Mouse (Mus musculus): ENCODE data around the gene Raph1.

The Raph1 gene

GRCm38 (mm10) chr1:60569210-60569609 is 2.3 kb upstream of the Raph1 start:
- CTCF ChIA-PET: no interaction called here

GRCm38 (mm10) chr1:60567321-60567720 is 417 bp upstream of the Raph1 start:
- ChIA-PET CTCF (no interaction called here), POLR2A (interaction anchor here (0.7 to 4.6 kb wide), 13 partner anchors 9 to 1593 kb away, joined by 3 to 21 read pairs (median 3); no protein-coding TSS in a partner anchor)

More at GRCm38 (mm10) chr1:60569210-60569609, 2.3 kb upstream of the Raph1 start:
- POLR2A ChIA-PET: interaction anchor here in 3 of 4 experiments (0.9 to 4.6 kb wide), 8 partner anchors 9 to 288 kb away, joined by 3 to 21 read pairs (median 3); no protein-coding TSS in a partner anchor

DNA sequence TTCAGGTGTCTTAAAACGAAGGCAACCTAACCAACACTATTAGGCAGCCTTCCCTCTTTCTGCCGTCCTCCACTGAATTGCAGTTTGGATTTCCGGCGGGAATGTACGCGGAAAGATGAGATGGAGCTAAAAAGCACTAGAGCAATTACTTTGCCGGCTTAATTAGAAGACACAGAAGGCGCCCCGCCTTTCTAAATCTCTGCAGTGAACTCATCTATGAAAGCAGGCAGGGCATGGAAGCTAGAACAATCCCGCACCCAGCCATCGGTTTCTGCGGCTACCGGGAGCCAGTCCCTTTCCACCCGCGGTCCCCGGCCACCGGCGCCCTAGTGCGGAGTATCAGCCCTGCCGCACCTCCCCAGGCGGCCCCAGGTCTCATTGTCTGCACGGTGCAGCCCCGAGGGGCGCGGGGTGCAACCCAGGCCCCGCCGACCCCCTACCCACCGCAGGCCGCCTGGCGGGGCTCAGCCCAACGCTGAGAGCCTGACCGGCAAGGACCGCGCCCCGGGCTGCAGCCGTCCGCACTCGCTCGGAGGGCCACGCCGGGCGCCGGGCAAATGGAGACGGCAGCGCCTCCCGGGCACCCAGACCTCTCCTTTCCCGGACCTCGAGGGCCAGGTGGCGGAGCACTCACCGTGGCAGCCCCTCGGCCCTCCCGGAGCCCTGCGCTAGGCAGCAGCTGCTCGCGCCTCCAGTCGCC is 823 bp downstream of the Raph1 start:
- ChIA-PET POLR2A (interaction anchor here (0.6 to 4.6 kb wide), 23 partner anchors 9 to 302 kb away, joined by 3 to 21 read pairs (median 3); partner anchors contain the start of gene Cyp20a1 (in 1 of the 4)), CTCF (interaction anchor here in 1 of 4 experiments (0.6 to 0.9 kb wide), 2 partner anchors 9 to 1401 kb away, joined by 3 read pairs; no protein-coding TSS in a partner anchor)

DNA sequence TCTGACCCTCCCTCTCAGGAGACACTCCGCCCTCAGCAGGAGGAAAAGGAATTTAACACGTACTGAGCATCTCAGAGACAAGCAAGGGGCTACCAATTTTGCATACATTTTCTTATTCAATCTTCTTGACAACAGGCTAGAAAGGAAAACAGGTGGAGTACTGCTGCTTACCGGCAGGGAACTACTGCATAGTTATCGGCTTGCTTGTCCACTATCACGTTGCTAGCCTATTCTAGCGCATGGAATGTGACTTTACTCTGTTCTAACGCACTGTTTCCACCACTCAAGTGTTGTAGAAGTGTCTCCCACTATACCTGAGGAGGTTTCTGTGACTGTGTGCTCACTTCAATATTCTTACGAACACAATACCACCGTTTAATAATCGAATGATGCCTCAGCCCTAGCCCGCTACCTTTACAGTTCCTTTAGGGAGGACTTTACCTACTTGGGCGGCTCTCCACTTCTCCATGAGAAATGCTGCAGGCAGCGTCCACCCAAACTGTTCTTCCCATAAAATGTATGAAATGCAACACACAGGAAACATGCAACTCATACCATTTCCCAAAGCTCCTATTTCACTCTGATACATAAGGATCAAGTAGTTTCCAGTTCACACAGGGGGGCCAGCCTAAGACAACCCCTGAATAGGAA is 1.5 kb downstream of the Raph1 start:
- POLR2A ChIA-PET: interaction anchor here in 3 of 4 experiments (0.7 to 4.6 kb wide), 18 partner anchors 9 to 292 kb away, joined by 3 to 21 read pairs (median 4); partner anchors contain the start of gene Cyp20a1 (in 1 of the 3)
- CTCF ChIA-PET: interaction anchor here in 1 of 4 experiments (0.6 to 0.9 kb wide), 2 partner anchors 10 to 1402 kb away, joined by 3 read pairs; no protein-coding TSS in a partner anchor

DNA sequence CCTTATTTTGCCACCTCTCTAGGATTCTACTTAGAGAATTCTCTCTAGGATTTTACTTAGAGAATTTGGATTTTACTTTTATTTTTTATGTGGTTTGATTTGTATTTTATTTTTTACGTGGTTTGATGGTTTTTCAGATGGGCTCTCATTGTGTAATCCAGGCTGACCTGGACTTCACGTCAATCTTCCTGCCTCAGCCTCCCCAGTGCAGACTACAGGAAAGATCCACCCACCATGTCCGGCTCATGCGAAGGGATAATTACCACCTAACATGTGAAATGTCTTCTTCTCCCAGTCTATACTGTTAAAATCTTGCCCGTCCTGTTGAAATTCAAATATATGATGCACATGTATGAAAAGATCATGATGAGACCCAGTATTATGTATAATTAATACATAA is 2.2 kb downstream of the Raph1 start:
- ChIA-PET POLR2A (interaction anchor here in 3 of 4 experiments (0.6 to 1.7 kb wide), 5 partner anchors 8 to 657 kb away, joined by 3 to 6 read pairs (median 3); no protein-coding TSS in a partner anchor), CTCF (interaction anchor here in 1 of 4 experiments (0.6 kb wide), 1 partner anchor 48 kb away, joined by 3 read pairs; no protein-coding TSS in a partner anchor)

DNA sequence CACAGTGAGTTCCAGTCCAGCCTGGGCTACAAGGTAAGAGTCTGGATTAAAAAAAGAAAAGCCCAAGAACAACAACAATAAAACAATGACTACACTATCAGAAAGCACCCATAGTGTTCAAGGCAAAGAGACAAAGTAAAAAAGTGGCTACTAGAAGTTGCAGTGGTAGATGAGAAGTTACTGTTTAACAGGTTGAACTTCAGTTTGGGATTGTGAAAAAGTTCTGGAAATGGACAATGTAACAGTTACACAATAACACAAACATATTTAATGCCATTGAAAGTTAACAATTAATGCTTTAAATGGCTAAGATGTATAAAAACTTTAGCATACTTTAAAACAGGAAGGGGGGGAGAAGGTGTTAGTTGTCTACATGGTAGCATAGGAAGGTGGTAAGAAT is 3.9 kb downstream of the Raph1 start:
- ChIA-PET CTCF (no interaction called here), POLR2A (no interaction called here)

- POLR2A ChIA-PET: interaction anchor here in 3 of 4 experiments (0.6 to 3.6 kb wide), 20 partner anchors 8 to 1989 kb away, joined by 3 to 31 read pairs (median 4); no protein-coding TSS in a partner anchor
- CTCF ChIA-PET: interaction anchor here (0.6 to 1.2 kb wide), 6 partner anchors 13 to 1141 kb away, joined by 3 to 12 read pairs (median 3); no protein-coding TSS in a partner anchor
These were observed 23.2 kb downstream of the Raph1 start for GRCm38 (mm10) chr1:60543681-60544080.

DNA sequence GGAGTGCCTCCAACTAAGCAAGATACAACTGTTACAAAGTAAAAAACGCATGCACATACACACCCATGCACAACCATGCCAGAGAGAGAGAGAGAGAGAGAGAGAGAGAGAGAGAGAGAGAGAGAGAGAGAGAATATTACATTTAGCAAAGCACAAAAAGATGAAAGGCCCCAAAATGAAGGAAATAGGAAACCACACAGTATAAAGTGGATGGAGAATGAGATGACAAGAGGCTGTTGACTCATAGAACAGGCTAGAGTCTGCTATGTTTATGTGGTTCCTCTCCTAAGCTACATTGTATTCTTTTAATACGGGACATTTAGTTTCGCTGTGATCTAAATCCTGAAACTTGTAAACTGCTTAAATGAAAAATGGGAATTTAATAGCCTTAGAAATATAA is 27.6 kb downstream of the Raph1 start:
- ChIA-PET CTCF (no interaction called here), POLR2A (interaction anchor here in 1 of 4 experiments (0.6 to 1.4 kb wide), 5 partner anchors 20 to 317 kb away, joined by 3 to 4 read pairs (median 3); no protein-coding TSS in a partner anchor)

GRCm38 (mm10) chr1:60534932-60535331 is 32.0 kb downstream of the Raph1 start:
- CTCF ChIA-PET: no interaction called here
- POLR2A ChIA-PET: interaction anchor here in 1 of 4 experiments (0.9 to 2.2 kb wide), 3 partner anchors 9 to 316 kb away, joined by 3 to 6 read pairs (median 4); no protein-coding TSS in a partner anchor

- POLR2A ChIA-PET: interaction anchor here in 1 of 4 experiments (0.9 to 1.1 kb wide), 2 partner anchors 12 to 430 kb away, joined by 3 read pairs; no protein-coding TSS in a partner anchor
- CTCF ChIA-PET: no interaction called here
These were observed 36.3 kb downstream of the Raph1 start for GRCm38 (mm10) chr1:60530636-60531035.

DNA sequence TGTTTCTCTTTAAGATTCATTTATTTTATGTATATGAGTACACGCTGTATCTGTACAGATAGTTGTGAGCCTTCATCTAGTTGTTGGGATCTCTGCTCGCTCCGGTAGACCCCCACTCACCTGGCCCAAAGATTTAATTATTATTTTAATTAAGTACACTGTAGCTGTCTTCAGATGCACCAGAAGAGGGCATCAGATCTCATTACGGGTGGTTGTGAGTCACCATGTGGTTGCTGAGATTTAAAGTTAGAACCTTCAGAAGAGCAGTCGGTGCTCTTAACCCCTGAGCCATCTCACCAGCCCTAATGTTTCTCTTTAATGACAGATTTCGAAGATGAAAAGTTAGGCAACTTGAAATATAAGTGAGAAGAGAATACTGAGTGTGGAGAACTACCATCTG is 36.8 kb downstream of the Raph1 start:
- CTCF ChIA-PET: no interaction called here
- POLR2A ChIA-PET: interaction anchor here in 1 of 4 experiments (0.9 to 1.0 kb wide), 2 partner anchors 8 to 431 kb away, joined by 3 read pairs; no protein-coding TSS in a partner anchor

DNA sequence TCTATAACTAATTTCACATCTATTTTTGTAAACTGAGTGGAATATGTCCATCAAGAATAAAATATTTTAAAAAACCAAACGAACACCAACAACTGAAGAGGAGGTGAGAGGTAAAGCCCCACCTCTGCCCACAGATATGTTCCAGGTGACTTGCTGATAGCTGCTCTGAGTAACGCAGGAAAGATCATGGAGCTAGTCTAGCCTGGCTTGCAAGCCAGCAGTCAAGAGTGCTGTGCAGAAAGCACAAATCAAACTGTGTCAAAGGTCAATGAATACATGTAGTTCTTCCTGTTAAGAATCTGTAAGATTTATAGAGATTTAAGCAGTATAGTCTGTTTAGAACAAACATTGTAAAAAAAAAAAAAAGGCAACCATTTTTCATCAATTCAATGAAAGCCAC is 56.3 kb downstream of the Raph1 start:
- CTCF ChIA-PET: no interaction called here
- POLR2A ChIA-PET: interaction anchor here in 1 of 4 experiments (1.2 to 1.4 kb wide), 2 partner anchors 30 to 39 kb away, joined by 3 read pairs; no protein-coding TSS in a partner anchor

GRCm38 (mm10) chr1:60503456-60503855 is 63.4 kb downstream of the Raph1 start:
- ChIA-PET CTCF (no interaction called here), POLR2A (no interaction called here)

DNA sequence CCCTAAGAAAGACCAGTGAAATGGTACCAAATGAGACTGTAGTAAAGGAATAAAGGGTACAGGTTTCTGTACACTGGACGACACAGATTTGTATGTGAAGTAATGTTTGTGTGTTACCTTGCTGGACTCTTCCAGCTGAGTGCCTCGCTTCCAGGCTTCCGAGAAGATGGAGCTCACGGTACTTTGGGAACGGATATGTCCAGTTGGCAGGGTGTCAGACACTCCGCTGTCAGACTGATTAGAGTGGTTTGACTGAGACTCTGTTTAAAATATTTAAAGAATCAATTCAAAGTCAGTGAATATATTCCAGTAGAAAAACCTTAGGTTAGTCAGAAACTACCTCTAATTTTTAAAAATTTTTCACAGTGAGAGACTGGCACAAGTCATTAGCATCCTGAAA is 73.5 kb downstream of the Raph1 start:
- POLR2A ChIA-PET: interaction anchor here in 2 of 4 experiments (0.5 to 1.2 kb wide), 2 partner anchors 34 to 175 kb away, joined by 3 to 6 read pairs; no protein-coding TSS in a partner anchor

GRCm38 (mm10) chr1:60492404-60492803 is 74.5 kb downstream of the Raph1 start:
- POLR2A ChIA-PET: no interaction called here
- CTCF ChIA-PET: no interaction called here

More for the DNA sequence above, 73.5 kb downstream of the Raph1 start:
- CTCF ChIA-PET: no interaction called here

- ChIA-PET CTCF (no interaction called here), POLR2A (interaction anchor here in 2 of 4 experiments (0.5 to 1.3 kb wide), 5 partner anchors 11 to 750 kb away, joined by 3 to 4 read pairs (median 3); no protein-coding TSS in a partner anchor)
These were observed 76.4 kb downstream of the Raph1 start for GRCm38 (mm10) chr1:60490510-60490909.

DNA sequence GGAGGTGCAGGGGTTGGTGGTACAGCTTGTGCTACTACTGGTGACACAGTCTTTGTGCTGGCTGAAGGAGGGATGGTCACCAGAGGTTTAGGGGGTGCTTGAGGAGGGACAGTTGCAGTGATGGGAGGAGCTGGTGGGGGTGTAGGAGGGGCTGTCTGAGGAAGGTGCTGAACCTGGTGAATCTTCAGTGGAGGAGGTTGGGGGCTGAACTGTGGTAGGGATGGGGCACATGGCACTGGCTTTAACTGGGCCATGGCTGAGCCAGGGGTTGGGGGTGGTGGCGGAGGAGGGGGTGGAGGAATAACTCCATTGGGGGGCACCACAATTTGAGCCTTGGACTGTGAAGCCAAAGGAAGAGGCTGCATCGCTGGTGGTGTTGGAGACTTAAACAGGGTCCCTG is 77.2 kb downstream of the Raph1 start:
- POLR2A ChIA-PET: interaction anchor here in 3 of 4 experiments (0.5 to 1.3 kb wide), 7 partner anchors 10 to 749 kb away, joined by 3 to 9 read pairs (median 4); no protein-coding TSS in a partner anchor

GRCm38 (mm10) chr1:60488635-60489034 is 78.3 kb downstream of the Raph1 start:
- CTCF ChIA-PET: interaction anchor here in 1 of 4 experiments (0.6 kb wide), 2 partner anchors 24 to 1250 kb away, joined by 3 read pairs; no protein-coding TSS in a partner anchor
- POLR2A ChIA-PET: interaction anchor here in 1 of 4 experiments (1.1 kb wide), 1 partner anchor 9 kb away, joined by 3 read pairs; no protein-coding TSS in a partner anchor

More for the DNA sequence above, 77.2 kb downstream of the Raph1 start:
- CTCF ChIA-PET: interaction anchor here in 1 of 4 experiments (0.6 kb wide), 2 partner anchors 325 to 455 kb away, joined by 4 to 6 read pairs; no protein-coding TSS in a partner anchor

DNA sequence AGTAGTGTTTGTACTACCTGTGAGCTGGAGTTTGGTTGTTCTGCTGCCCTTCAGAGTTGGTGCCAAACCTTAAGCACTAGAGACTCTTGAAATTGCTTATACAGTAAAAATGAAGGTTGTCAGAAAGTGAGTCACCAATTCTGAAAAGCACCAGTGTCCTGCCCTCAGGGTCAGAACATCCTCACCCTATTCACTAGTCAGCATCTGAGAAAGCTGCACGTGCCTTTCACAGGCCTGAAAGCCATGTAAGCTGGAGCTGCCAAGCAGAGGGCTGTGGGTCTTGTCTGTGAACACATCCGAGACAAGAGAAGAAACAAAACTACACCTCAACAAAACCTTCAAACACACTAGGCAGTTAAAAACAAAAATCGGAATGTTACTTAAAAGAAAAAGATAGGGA is 81.3 kb downstream of the Raph1 start:
- ChIA-PET CTCF (no interaction called here), POLR2A (interaction anchor here in 1 of 4 experiments (0.6 kb wide), 1 partner anchor 14 kb away, joined by 3 read pairs; no protein-coding TSS in a partner anchor)

Data from embryonic stem cell, embryonic (primary cell).